Mouse (Mus musculus): ENCODE data around the gene Psg23. TPM values are rescaled to one million over a fixed set of nuclear protein-coding genes. Genes with fewer than 3 reads are reported as not detected.
"Not testable (repeated sequence)": the region's sequence is repeated elsewhere in the genome, so short reads cannot be mapped to it uniquely, and the experiment has no call there.

The Psg23 gene
- not detected in 2 replicates for polyA plus RNA-seq (2012; rRNA removed)

DNA sequence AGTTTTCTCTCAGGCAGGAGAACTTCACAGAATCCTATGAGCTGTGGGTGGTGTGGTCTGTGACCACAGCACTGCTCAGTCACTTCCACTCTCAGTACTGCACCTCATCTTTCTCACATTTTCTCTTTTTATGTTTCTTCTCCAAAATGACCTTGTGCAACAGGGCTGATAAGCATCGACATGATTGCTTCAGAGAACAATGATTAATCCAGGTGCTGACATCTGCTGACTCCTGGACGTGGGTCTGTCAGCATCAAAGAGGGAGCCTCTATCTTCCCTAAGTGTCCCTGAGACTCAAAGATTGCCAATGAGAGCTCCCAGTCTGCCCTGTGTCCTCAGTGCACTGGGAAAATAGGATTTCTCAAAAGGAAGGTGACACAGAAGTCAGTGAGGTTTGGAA, at the start of gene Psg23:
TSS of gene Psg23 (minus strand) at position 101 of the 400 bp plus-strand sequence.
- not testable (repeated sequence) for H3K4me1 ChIP-seq (ENCODE audit: control insufficient read depth, insufficient read depth, low read length); H3K4me3 ChIP-seq (ENCODE audit: control insufficient read depth, low read depth, low read length); H3K27me3 ChIP-seq (ENCODE audit: control insufficient read depth, insufficient read depth, low read length); H3K27ac ChIP-seq (ENCODE audit: control insufficient read depth, insufficient read depth, low read depth, low read length); H3K36me3 ChIP-seq (ENCODE audit: control insufficient read depth, insufficient read depth, low read length)

DNA sequence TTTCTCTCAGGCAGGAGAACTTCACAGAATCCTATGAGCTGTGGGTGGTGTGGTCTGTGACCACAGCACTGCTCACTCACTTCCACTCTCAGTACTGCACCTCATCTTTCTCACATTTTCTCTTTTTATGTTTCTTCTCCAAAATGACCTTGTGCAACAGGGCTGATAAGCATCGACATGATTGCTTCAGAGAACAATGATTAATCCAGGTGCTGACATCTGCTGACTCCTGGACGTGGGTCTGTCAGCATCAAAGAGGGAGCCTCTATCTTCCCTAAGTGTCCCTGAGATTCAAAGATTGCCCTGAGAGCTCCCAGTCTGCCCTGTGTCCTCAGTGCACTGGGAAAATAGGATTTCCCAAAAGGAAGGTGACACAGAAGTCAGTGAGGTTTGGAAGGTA, 40.3 kb upstream of the Psg23 start, which contains the start of gene Psg21:
TSS of gene Psg21 (minus strand) at position 101 of the 400 bp plus-strand sequence.
- not testable (repeated sequence) for H3K4me3 ChIP-seq (ENCODE audit: control insufficient read depth, low read depth, low read length); H3K27me3 ChIP-seq (ENCODE audit: control insufficient read depth, insufficient read depth, low read length); H3K36me3 ChIP-seq (ENCODE audit: control insufficient read depth, insufficient read depth, low read length); H3K4me1 ChIP-seq (ENCODE audit: control insufficient read depth, insufficient read depth, low read length); H3K27ac ChIP-seq (ENCODE audit: control insufficient read depth, insufficient read depth, low read depth, low read length)

DNA sequence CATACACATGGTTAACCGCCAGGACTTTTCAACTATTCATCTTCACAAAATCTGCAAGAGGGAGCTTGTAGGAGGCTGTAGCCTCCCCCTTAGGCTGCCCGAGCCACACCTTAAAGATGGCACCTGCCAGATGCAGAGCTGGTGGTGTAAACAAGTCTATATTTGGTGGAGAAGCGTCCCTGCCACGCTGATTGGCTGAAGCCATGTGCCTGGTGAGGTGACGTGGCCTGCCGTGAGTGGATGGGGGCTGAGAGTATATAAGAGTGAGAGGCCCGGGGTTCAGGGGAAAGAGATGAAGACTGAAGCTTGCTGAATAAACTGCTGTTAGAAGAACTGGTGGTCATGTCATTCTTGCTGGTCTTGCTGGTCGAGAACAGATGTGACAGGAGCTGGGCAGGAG, 10.6 kb upstream of the Psg23 start:
- not testable (repeated sequence) for H3K27ac ChIP-seq (ENCODE audit: control insufficient read depth, insufficient read depth, low read depth, low read length); H3K27me3 ChIP-seq (ENCODE audit: control insufficient read depth, insufficient read depth, low read length); H3K36me3 ChIP-seq (ENCODE audit: control insufficient read depth, insufficient read depth, low read length); H3K4me1 ChIP-seq (ENCODE audit: control insufficient read depth, insufficient read depth, low read length); H3K4me3 ChIP-seq (ENCODE audit: control insufficient read depth, low read depth, low read length)

DNA sequence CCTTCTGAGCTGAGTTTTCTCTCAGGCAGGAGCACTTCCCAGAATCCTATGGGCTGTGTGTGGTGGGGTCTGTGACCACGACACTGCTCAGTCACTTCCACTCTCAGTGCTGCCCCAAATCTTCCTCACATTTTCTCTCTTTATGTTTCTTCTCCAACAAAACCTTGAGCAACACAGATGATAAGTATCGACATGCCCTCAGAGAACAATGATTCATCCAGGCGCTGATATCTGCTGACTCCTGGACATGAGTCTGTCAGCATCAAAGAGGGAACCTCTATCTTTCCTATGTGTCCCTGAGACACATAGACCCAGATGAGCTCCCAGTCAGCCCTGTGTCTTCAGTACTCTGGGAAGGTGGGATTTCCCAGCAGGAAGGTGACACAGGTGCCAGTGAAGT, 49.1 kb downstream of the Psg23 start, which contains the start of gene Psg27:
TSS of gene Psg27 (minus strand) at position 101 of the 400 bp plus-strand sequence.
- TF ChIP-seq CTCF (IDR thresholded peaks at IDR 0.05; ENCODE audit: control insufficient read depth, insufficient read depth, insufficient replicate concordance, low read depth, low read length) (no peak), POLR2A (IDR thresholded peaks at IDR 0.05; ENCODE audit: control insufficient read depth, low read depth, low read length) (no peak)
- Histone ChIP-seq H3K36me3 (ENCODE audit: control insufficient read depth, insufficient read depth, low read length) (no peaks in the 10 kb centered on the region), H3K4me1 (ENCODE audit: control insufficient read depth, insufficient read depth, low read length) (no peaks in the 10 kb centered on the region), H3K27me3 (ENCODE audit: control insufficient read depth, insufficient read depth, low read length) (no peaks in the 10 kb centered on the region), H3K4me3 (ENCODE audit: control insufficient read depth, low read depth, low read length) (no peak within 1 kb of the TSS), H3K27ac (ENCODE audit: control insufficient read depth, insufficient read depth, low read depth, low read length) (no peak within 1 kb of the TSS)

DNA sequence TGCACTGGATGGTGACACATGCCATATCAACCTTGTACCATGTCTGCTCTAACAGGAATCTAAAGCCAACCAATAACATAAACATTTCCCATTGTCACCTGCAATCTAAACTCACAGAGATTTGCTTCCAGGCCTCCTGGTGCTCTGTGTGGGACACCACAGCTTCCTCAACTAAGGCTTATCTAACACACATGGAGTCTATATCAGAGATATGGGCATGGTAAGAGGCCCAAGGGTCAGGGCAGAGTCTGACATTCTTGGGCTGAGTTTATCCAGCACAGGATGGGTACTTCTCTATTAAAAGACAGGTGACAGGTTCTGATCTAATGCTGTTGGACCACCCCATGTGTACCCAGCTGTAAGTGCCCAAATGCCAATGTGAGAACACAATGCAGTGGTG, 56.5 kb downstream of the Psg23 start:
- H3K4me1 ChIP-seq (ENCODE audit: control insufficient read depth, insufficient read depth, low read length): no peaks in the 10 kb centered on the region
- no peak overlapping the region for H3K4me3 ChIP-seq (ENCODE audit: control insufficient read depth, low read depth, low read length)
- no peaks in the 10 kb centered on the region for H3K36me3 ChIP-seq (ENCODE audit: control insufficient read depth, insufficient read depth, low read length)
- TF ChIP-seq POLR2A (IDR thresholded peaks at IDR 0.05; ENCODE audit: control insufficient read depth, low read depth, low read length) (no peak), CTCF (IDR thresholded peaks at IDR 0.05; ENCODE audit: control insufficient read depth, insufficient read depth, insufficient replicate concordance, low read depth, low read length) (no peak)
- no peaks in the 10 kb centered on the region for H3K27me3 ChIP-seq (ENCODE audit: control insufficient read depth, insufficient read depth, low read length)
- H3K27ac ChIP-seq (ENCODE audit: control insufficient read depth, insufficient read depth, low read depth, low read length): no peak overlapping the region

Other genes starting within 250 kb of the Psg23 start
- not detected in 2 replicates for gene Psg28, start 184.5 kb downstream of the Psg23 start, polyA plus RNA-seq (2012; rRNA removed)
- gene Psg26, start 132.3 kb downstream of the Psg23 start, polyA plus RNA-seq (2012; rRNA removed): not detected in 2 replicates
- gene Psg25, start 84.2 kb downstream of the Psg23 start, polyA plus RNA-seq (2012; rRNA removed): not detected in 2 replicates
- not detected in 2 replicates for gene Psg27, start 49.2 kb downstream of the Psg23 start, polyA plus RNA-seq (2012; rRNA removed)
- not detected in 2 replicates for gene Psg21, start 40.2 kb upstream of the Psg23 start, polyA plus RNA-seq (2012; rRNA removed)
- gene Psg20, start 69.7 kb upstream of the Psg23 start, polyA plus RNA-seq (2012; rRNA removed): not detected in 2 replicates
- gene Psg22, start 101.6 kb upstream of the Psg23 start, polyA plus RNA-seq (2012; rRNA removed): 0.17 and 0.21 TPM in 2 replicates
- 8.5 and 11.8 TPM in 2 replicates for gene Psg19, start 182.0 kb upstream of the Psg23 start, polyA plus RNA-seq (2012; rRNA removed)
- gene Psg17, start 205.1 kb upstream of the Psg23 start, polyA plus RNA-seq (2012; rRNA removed): 1.1 and 2.3 TPM in 2 replicates
- gene Mill2, start 223.5 kb upstream of the Psg23 start, polyA plus RNA-seq (2012; rRNA removed): 0.63 and 0.94 TPM in 2 replicates

Data from testis, adult 2 months (tissue).